Mouse (Mus musculus) stomach, postnatal 0 days (tissue): ENCODE data around the gene Rrm2. TPM values are rescaled to one million over a fixed set of nuclear protein-coding genes. Genes with fewer than 3 reads are reported as not detected.
A peak's percentile ranks its signal among the peaks of the same experiment; 100 is the strongest.

Experiments
- ATAC-seq: fragments of 200-750 bp; cut with Nextera tagmentation; 2 replicates; pipeline ENCODE4 v1.8.0; 2017; ENCODE audit not compliant: low FRiP score, low TSS enrichment
- DNase-seq: peaks from one replicate; pipeline ENCODE4 v3.0.0-alpha.2; 2016; ENCODE audit warnings: low spot score
- H3K27ac ChIP-seq: fragments of 300-500 bp; sonication (generic); replicated peaks from 2 replicates; pipeline ENCODE4 v1.5.1; 2014; ENCODE audit warnings: mild to moderate bottlenecking, control low read depth
- H3K27me3 ChIP-seq: fragments of 300-500 bp; sonication (generic); 2 replicates; pipeline ENCODE4 v1.6.1; 2014; ENCODE audit warnings: low read length; ENCODE audit not compliant: control insufficient read depth, insufficient read depth
- H3K36me3 ChIP-seq: fragments of 300-500 bp; sonication (generic); 2 replicates; pipeline ENCODE4 v1.6.1; 2014; ENCODE audit warnings: low read length, mixed read lengths; ENCODE audit not compliant: control insufficient read depth, insufficient read depth
- H3K4me1 ChIP-seq: fragments of 300-500 bp; sonication (generic); replicated peaks from 2 replicates; pipeline ENCODE4 v1.6.1; 2014; ENCODE audit warnings: antibody characterized with exemption; ENCODE audit not compliant: control insufficient read depth, insufficient read depth
- H3K4me2 ChIP-seq: fragments of 300-500 bp; sonication (generic); replicated peaks from 2 replicates; pipeline ENCODE4 v1.6.1; 2014; ENCODE audit warnings: low read depth, mild to moderate bottlenecking, control low read depth, moderate library complexity
- H3K4me3 ChIP-seq: fragments of 300-500 bp; sonication (generic); 2 replicates; pipeline ENCODE4 v1.5.1; 2014; ENCODE audit warnings: low read depth, low read length, control low read depth
- H3K9ac ChIP-seq: fragments of 300-500 bp; sonication (generic); 2 replicates; pipeline ENCODE4 v1.6.1; 2014; ENCODE audit warnings: mild to moderate bottlenecking, low read length, control low read depth, mixed read lengths
- H3K9me3 ChIP-seq: fragments of 300-500 bp; sonication (generic); 2 replicates; pipeline ENCODE4 v1.6.1; 2016; ENCODE audit warnings: low read length; ENCODE audit not compliant: control insufficient read depth
- CTCF ChIP-seq: IDR thresholded peaks from 2 replicates; pipeline ENCODE4 v1.5.1; 2016; ENCODE audit warnings: antibody characterized with exemption, low read depth, mild to moderate bottlenecking, moderate library complexity
- EP300 ChIP-seq: optimal IDR thresholded peaks from 2 replicates; pipeline ENCODE3; 2016; ENCODE audit warnings: antibody characterized with exemption
- WGBS: fragments of 180-500 bp; shearing (Covaris S2); extraction: QIAGEN DNeasy Blood & Tissue Kit; methylation state at CpG from one replicate; pipeline ENCODE4 v1.1.7; 2014; 5-methylcytosine and 5-hydroxymethylcytosine counted together
- polyA plus RNA-seq: library from polyadenylated mRNA; unstranded; fragments of >200 nt; fragmentation: Nextera tagmentation; extraction: Ambion mirVana; gene quantifications from 2 replicates; pipeline ENCODE4 v1.2.1, GENCODE M21; 2015

The Rrm2 gene
- polyA plus RNA-seq, 1 experiment from 2014 or later = 41.2 TPM

DNA sequence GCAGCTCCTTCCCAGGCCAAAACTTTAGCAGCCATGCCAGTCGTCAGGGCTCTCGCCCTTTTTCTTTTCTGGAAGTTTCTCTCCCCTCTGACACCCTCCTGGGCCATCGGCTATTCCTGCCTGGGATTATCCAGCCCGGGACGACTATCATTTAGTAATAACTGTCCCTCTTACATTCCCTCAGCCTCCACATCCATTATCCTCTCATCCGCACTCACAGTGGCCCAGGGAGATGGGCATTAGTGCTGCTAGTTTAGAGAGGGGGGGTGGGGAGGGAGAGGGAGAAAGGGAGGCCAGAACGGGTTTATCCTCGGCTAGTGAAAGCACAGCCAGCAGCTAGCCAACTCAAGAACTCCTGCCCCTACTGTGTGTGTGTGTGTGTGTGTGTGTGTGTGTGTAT lies 39.3 kb downstream of the Rrm2 start:
- no peaks in the 10 kb centered on the region for H3K27me3 ChIP-seq
- H3K27ac ChIP-seq = no peak overlapping the region
- ATAC-seq (no peak), DNase-seq (no peak)
- H3K9me3 ChIP-seq = no peaks in the 10 kb centered on the region
- no peaks in the 10 kb centered on the region for H3K4me1 ChIP-seq
- no peak overlapping the region for H3K4me3 ChIP-seq
- H3K4me2 ChIP-seq = no peak overlapping the region
- TF ChIP-seq CTCF (no peak), EP300 (no peak)
- no peaks in the 10 kb centered on the region for H3K36me3 ChIP-seq
- H3K9ac ChIP-seq = no peak overlapping the region
- 54% methylated on average over 8 of the region's 8 CpGs for WGBS

DNA sequence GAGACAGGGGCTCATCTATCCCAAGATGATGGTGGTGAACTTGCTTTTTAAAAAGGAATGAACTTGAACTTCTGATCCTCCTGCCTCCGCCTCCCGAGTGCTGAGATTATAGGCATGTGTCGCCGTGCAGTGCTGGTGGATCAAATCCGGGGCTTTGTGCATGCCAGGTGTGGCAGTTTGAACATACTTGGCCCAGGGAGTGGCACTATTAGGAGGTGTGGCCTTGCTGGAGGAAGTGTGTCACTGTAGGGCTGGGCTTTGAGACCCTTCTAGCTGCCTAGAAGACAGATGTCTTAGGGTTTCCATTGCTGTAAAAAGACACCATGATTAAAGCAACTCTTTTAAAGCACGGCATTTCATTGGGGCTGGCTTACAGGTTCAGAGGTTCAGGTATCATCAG lies 42.5 kb downstream of the Rrm2 start:
- no peak for DNase-seq

DNA sequence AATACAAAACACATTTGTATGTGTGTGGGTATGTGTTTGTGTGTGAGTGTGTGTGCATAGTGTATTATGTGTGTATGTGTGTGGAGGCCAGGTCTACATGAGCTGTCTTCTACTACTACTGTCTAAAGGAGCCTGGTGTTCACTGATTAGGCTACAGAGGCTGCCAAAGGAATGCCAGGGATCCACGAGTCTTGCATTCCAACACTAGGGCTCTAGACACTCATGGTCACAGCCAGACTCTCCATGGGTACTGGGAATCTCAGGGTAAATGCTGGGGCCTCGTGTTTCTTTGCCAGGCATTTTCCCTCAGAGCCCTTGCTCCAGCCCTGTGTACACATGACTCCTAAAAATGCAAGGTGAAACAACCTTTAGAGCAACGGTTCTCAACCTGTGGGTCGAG lies 45.6 kb downstream of the Rrm2 start:
- Histone ChIP-seq H3K4me2 (no peak overlapping the region), H3K27ac (no peak overlapping the region), H3K4me3 (no peak overlapping the region), H3K9me3 (no peaks in the 10 kb centered on the region), H3K4me1 (no peaks in the 10 kb centered on the region), H3K36me3 (no peaks in the 10 kb centered on the region), H3K9ac (no peak overlapping the region), H3K27me3 (no peaks in the 10 kb centered on the region)
- whole genome bisulfite sequencing = 59% methylated on average over 4 of the region's 4 CpGs
- ATAC-seq = no peak
- TF ChIP-seq EP300 (no peak), CTCF (no peak)
- DNase-seq = no peak

More for the DNA sequence above, 42.5 kb downstream of the Rrm2 start:
- Histone ChIP-seq H3K36me3 (no peaks in the 10 kb centered on the region), H3K4me3 (no peak overlapping the region), H3K4me1 (no peaks in the 10 kb centered on the region), H3K9me3 (no peaks in the 10 kb centered on the region), H3K4me2 (no peak overlapping the region), H3K27me3 (no peaks in the 10 kb centered on the region), H3K27ac (no peak overlapping the region), H3K9ac (no peak overlapping the region)
- WGBS = 78% methylated on average over 6 of the region's 6 CpGs
- TF ChIP-seq CTCF = no peak
- no peak for TF ChIP-seq EP300
- ATAC-seq = no peak

DNA sequence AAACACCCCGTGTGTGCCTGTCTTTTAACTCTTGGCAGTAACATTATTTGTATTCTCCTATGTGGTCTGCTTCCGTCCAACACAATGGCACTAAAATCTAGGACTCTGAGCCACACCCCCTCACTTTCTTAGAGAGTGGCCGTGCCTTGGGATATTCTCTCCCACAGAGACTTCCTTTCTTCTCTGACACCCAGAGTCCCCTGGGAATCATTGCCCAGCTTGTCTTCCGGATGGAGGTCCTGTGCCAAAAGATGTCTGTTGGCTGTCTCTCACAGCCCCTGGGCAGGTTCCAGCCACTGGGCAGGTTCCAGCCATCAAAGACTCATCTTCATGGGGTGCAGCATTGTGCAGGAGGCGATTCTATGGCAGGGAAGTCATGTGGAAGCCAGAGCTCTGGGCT lies 46.7 kb downstream of the Rrm2 start:
- Histone ChIP-seq H3K4me2 (no peak overlapping the region), H3K36me3 (no peaks in the 10 kb centered on the region), H3K27me3 (no peaks in the 10 kb centered on the region), H3K9ac (no peak overlapping the region), H3K9me3 (no peaks in the 10 kb centered on the region), H3K4me1 (no peaks in the 10 kb centered on the region), H3K27ac (no peak overlapping the region), H3K4me3 (no peak overlapping the region)
- 54% methylated on average over 5 of the region's 5 CpGs for WGBS
- no peak for TF ChIP-seq CTCF
- no peak for TF ChIP-seq EP300
- ATAC-seq (no peak), DNase-seq (no peak)

DNA sequence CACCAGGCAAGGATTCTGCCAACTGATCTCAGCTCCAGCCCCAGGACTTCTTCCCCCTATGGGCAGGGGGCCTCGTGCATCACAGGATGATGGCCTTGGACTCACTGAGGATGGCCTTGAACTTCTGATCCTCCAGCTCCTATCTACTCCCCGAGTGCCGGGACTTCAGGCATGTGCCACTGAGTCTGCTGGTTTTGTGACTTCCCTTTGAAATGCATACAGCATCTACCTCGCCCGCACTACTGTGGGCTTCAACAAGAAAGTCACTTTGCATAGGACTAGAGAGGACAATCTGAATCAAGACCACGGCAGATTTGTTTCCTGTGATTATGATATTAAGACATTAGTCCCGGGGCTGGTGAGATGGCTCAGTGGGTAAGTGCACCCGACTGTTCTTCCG lies 47.4 kb downstream of the Rrm2 start:
- ATAC-seq (no peak), DNase-seq (no peak)
- no peaks in the 10 kb centered on the region for H3K9me3 ChIP-seq
- no peak overlapping the region for H3K9ac ChIP-seq
- H3K4me1 ChIP-seq = no peaks in the 10 kb centered on the region
- TF ChIP-seq EP300 (no peak), CTCF (no peak)
- H3K27ac ChIP-seq = no peak overlapping the region
- H3K27me3 ChIP-seq = no peaks in the 10 kb centered on the region
- H3K4me2 ChIP-seq = no peak overlapping the region
- H3K36me3 ChIP-seq = no peaks in the 10 kb centered on the region
- no peak overlapping the region for H3K4me3 ChIP-seq
- 85% methylated on average over 9 of the region's 9 CpGs for WGBS

DNA sequence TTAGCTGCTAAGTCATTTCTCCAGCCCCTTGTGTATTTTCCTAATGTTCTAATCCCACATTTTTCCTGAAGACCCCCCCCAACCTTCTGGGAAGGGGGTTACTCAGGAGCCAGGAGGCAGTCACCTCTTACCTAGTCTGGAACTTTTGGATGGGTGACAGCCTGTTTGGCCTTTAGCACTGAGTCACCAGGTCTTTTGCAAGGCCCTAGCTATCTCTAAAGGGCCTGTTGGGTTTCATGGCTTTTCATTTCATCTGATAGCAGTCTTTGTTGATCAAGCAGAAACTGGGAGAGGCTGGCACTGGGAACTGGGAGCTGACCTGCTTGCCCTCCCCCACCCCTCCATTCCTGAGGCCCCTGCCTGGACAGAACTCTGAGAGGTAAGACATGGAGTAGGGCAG lies 49.3 kb downstream of the Rrm2 start:
- H3K4me3 ChIP-seq = no peak overlapping the region
- H3K4me1 ChIP-seq = no peaks in the 10 kb centered on the region
- H3K9ac ChIP-seq = no peak overlapping the region
- peak; percentile 43 for DNase-seq
- no peaks in the 10 kb centered on the region for H3K27me3 ChIP-seq
- no peak overlapping the region for H3K27ac ChIP-seq
- peak; percentile 83 for ATAC-seq
- H3K4me2 ChIP-seq = no peak overlapping the region
- H3K36me3 ChIP-seq = no peaks in the 10 kb centered on the region
- no peak for TF ChIP-seq EP300
- TF ChIP-seq CTCF = no peak
- H3K9me3 ChIP-seq = no peaks in the 10 kb centered on the region
